Mouse (Mus musculus) bone marrow macrophage, adult 2 months (primary cell): ENCODE data around the gene Dtymk.

Source experiments
- CTCF ChIP-seq: IDR thresholded peaks from 2 replicates; pipeline ENCODE4 v1.5.1; 2012; ENCODE audit warnings: low read depth, mild to moderate bottlenecking, low read length, moderate library complexity
- POLR2A ChIP-seq: IDR thresholded peaks from 2 replicates; pipeline ENCODE4 v1.6.1; 2012; ENCODE audit warnings: mild to moderate bottlenecking, low read depth, low read length, borderline replicate concordance

- TF ChIP-seq POLR2A (no peak), CTCF (no peak)
Observed at GRCm38 (mm10) chr1:93808871-93809270, 7.1 kb upstream of the Dtymk start.
